Mouse (Mus musculus): ENCODE results near the gene Mob2. TPM values are rescaled to one million over a fixed set of nuclear protein-coding genes. Genes with fewer than 3 reads are reported as not detected.
A peak's percentile ranks its signal among the peaks of the same experiment; 100 is the strongest.

Gene Mob2
- total RNA-seq (2015) (45.3 and 45.9 TPM in 2 replicates), total RNA-seq (2017) (45.9 and 47.1 TPM in 2 replicates)

- peak; percentile 82 for ATAC-seq (replicated peaks; ENCODE audit: poor library complexity)
These were observed at the start of gene Mob2 for GRCm38 (mm10) chr7:142060931-142061565. TSS of gene Mob2 (minus strand) at chr7:142061065.

- ATAC-seq (replicated peaks; ENCODE audit: poor library complexity): no peak
These were observed 43.9 kb upstream of the Mob2 start for GRCm38 (mm10) chr7:142104747-142105146.

- ATAC-seq (replicated peaks; ENCODE audit: poor library complexity): peak; percentile 82
These were observed 36.9 kb upstream of the Mob2 start for GRCm38 (mm10) chr7:142097776-142098175.

GRCm38 (mm10) chr7:142096701-142097100, 35.8 kb upstream of the Mob2 start:
- no peak for ATAC-seq (replicated peaks; ENCODE audit: poor library complexity)

- ATAC-seq (replicated peaks; ENCODE audit: poor library complexity): peak; percentile 75
These were observed 34.5 kb upstream of the Mob2 start, which contains the start of gene Dusp8 for GRCm38 (mm10) chr7:142095183-142095931. TSS of gene Dusp8 (minus strand) at chr7:142095843.

GRCm38 (mm10) chr7:142094301-142095143, 33.7 kb upstream of the Mob2 start:
- no peak for ATAC-seq (replicated peaks; ENCODE audit: poor library complexity)

GRCm38 (mm10) chr7:142093696-142094240, 32.9 kb upstream of the Mob2 start:
- ATAC-seq (replicated peaks; ENCODE audit: poor library complexity): no peak

GRCm38 (mm10) chr7:142092991-142093390, 32.1 kb upstream of the Mob2 start:
- no peak for ATAC-seq (replicated peaks; ENCODE audit: poor library complexity)

- no peak for ATAC-seq (replicated peaks; ENCODE audit: poor library complexity)
These were observed 31.0 kb upstream of the Mob2 start for GRCm38 (mm10) chr7:142091848-142092247.

GRCm38 (mm10) chr7:142089648-142090447, 29.0 kb upstream of the Mob2 start:
- no peak for ATAC-seq (replicated peaks; ENCODE audit: poor library complexity)

GRCm38 (mm10) chr7:142088886-142089285, 28.0 kb upstream of the Mob2 start:
- 0 out of 2 replicates have a peak, but pooled peaks have one; percentile 9 for ATAC-seq (replicated peaks; ENCODE audit: poor library complexity)

- ATAC-seq (replicated peaks; ENCODE audit: poor library complexity): peak; percentile 86
These were observed 26.3 kb upstream of the Mob2 start for GRCm38 (mm10) chr7:142087069-142087652.

- no peak for ATAC-seq (replicated peaks; ENCODE audit: poor library complexity)
These were observed 25.5 kb upstream of the Mob2 start for GRCm38 (mm10) chr7:142086159-142086905.

- ATAC-seq (replicated peaks; ENCODE audit: poor library complexity): no peak
These were observed 24.0 kb upstream of the Mob2 start for GRCm38 (mm10) chr7:142084820-142085219.

GRCm38 (mm10) chr7:142084395-142084794, 23.5 kb upstream of the Mob2 start:
- 0 out of 2 replicates have a peak, but pooled peaks have one; percentile 15 for ATAC-seq (replicated peaks; ENCODE audit: poor library complexity)

GRCm38 (mm10) chr7:142083588-142084317, 22.9 kb upstream of the Mob2 start:
- no peak for ATAC-seq (replicated peaks; ENCODE audit: poor library complexity)

- ATAC-seq (replicated peaks; ENCODE audit: poor library complexity): no peak
These were observed 21.7 kb upstream of the Mob2 start for GRCm38 (mm10) chr7:142082607-142083006.

- no peak for ATAC-seq (replicated peaks; ENCODE audit: poor library complexity)
These were observed 21.3 kb upstream of the Mob2 start for GRCm38 (mm10) chr7:142082179-142082578.
